Mouse (Mus musculus) liver, adult 10 weeks (tissue): Measurements from ENCODE around the gene Vmn1r177. TPM values are rescaled to one million over a fixed set of nuclear protein-coding genes. Genes with fewer than 3 reads are reported as not detected.

Experiments used
- polyA plus RNA-seq: library from polyadenylated mRNA; stranded (reverse); fragments of 350-450 nt; fragmentation: Illumina TruSeq; extraction: RNeasy Lipid Tissue Mini Kit (QIAGEN cat#74804); gene quantifications from one replicate; pipeline ENCODE4 v1.2.3, GENCODE M21; 2014; ENCODE audit warnings: low read depth, low replicate concordance

Gene Vmn1r177
- polyA plus RNA-seq, result not detected

GRCm38 (mm10) chr7:23866349-23866748 is at the start of gene Vmn1r177:
Vmn1r177 (minus strand) TSS chr7:23866449.

GRCm38 (mm10) chr7:23891709-23892108 is 25.5 kb upstream of the Vmn1r177 start, which contains the start of gene Vmn1r178:
Vmn1r178 (plus strand) TSS chr7:23892009.

GRCm38 (mm10) chr7:23837272-23837671 is 29.0 kb downstream of the Vmn1r177 start, which contains the start of gene Vmn1r176:
Vmn1r176 (minus strand) TSS chr7:23837372.

Other genes with a start within 250 kb of the Vmn1r177 start
- gene Vmn1r171, start 235.7 kb downstream of the Vmn1r177 start, polyA plus RNA-seq, result not detected
- not detected for gene Vmn1r172, start 208.1 kb downstream of the Vmn1r177 start, polyA plus RNA-seq
- gene Vmn1r173, start 165.7 kb downstream of the Vmn1r177 start, polyA plus RNA-seq, result not detected
- gene Vmn1r174, start 114.2 kb downstream of the Vmn1r177 start, polyA plus RNA-seq, result not detected
- gene Vmn1r175, start 55.8 kb downstream of the Vmn1r177 start, polyA plus RNA-seq, result not detected
- gene Vmn1r176, start 29.1 kb downstream of the Vmn1r177 start, polyA plus RNA-seq, result not detected
- not detected for gene Vmn1r178, start 25.6 kb upstream of the Vmn1r177 start, polyA plus RNA-seq
- not detected for gene Vmn1r179, start 60.5 kb upstream of the Vmn1r177 start, polyA plus RNA-seq
- gene Vmn1r180, start 84.2 kb upstream of the Vmn1r177 start, polyA plus RNA-seq, result not detected
- not detected for gene Vmn1r181, start 108.2 kb upstream of the Vmn1r177 start, polyA plus RNA-seq
- not detected for gene V1rd19, start 135.2 kb upstream of the Vmn1r177 start, polyA plus RNA-seq
- gene Vmn1r183, start 186.8 kb upstream of the Vmn1r177 start, polyA plus RNA-seq, result not detected
- 5.3 TPM for gene Zfp180, start 215.5 kb upstream of the Vmn1r177 start, polyA plus RNA-seq
- 0.77 TPM for gene Zfp112, start 245.9 kb upstream of the Vmn1r177 start, polyA plus RNA-seq